Mouse (Mus musculus) brain, embryonic 14.5 days (tissue): ENCODE measurements around the gene Ube2o.

ENCODE experiments used
- CTCF ChIP-seq: fragments of 200-500 bp; IDR thresholded peaks from 2 replicates; pipeline ENCODE4 v1.5.1; 2012; ENCODE audit warnings: inconsistent platforms, mild to moderate bottlenecking, moderate library complexity, borderline replicate concordance; ENCODE audit not compliant: insufficient read depth, insufficient read length; ENCODE audit errors: extremely low read depth
- POLR2A ChIP-seq: fragments of 200-500 bp; IDR thresholded peaks from 2 replicates; pipeline ENCODE4 v1.6.1; 2012; ENCODE audit warnings: mild to moderate bottlenecking, inconsistent platforms, borderline replicate concordance; ENCODE audit not compliant: poor library complexity, insufficient read depth, insufficient read length, severe bottlenecking; ENCODE audit errors: extremely low read depth

GRCm38 (mm10) chr11:116628712-116629111 is 47.5 kb upstream of the Ube2o start:
- TF ChIP-seq POLR2A (no peak), CTCF (peak; percentile 95)
